Mouse (Mus musculus) urinary bladder, adult 2 months (tissue): ENCODE results near the gene Tbc1d24. TPM values are rescaled to one million over a fixed set of nuclear protein-coding genes. Genes with fewer than 3 reads are reported as not detected.

Source experiments
- DNase-seq: peaks from one replicate; pipeline ENCODE4 v3.0.0; 2022; ENCODE audit warnings: low spot score
- polyA plus RNA-seq: library from polyadenylated mRNA; depleted of rRNA; stranded (reverse); fragments of >200 nt; gene quantifications from 2 replicates; pipeline ENCODE4 v1.2.3, GENCODE M21; 2012

Gene Tbc1d24
- polyA plus RNA-seq, 1 experiment = 7.6 TPM

- no peak for DNase-seq
Measured at GRCm38 (mm10) chr17:24174259-24174658, 31.1 kb downstream of the Tbc1d24 start.

DNA sequence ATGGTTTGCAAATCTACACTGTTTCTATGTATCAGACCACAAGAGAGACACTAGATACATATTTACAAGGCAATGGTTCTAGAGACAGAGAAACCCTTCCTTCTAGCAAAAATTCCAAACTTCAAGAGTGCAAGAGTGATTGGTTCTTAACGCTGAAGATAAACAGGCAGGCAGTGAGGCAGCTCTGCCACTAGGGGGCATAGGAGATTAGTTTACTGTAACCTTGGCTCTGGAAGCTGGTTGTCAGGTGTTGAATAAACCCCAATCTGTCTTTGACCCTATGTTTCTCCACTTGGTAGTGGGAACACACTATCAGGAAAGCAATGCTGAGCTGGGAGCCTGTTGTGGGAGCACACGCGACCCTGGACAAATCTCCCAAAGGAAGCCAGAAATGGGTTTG lies 31.9 kb downstream of the Tbc1d24 start:
- DNase-seq = no peak

DNA sequence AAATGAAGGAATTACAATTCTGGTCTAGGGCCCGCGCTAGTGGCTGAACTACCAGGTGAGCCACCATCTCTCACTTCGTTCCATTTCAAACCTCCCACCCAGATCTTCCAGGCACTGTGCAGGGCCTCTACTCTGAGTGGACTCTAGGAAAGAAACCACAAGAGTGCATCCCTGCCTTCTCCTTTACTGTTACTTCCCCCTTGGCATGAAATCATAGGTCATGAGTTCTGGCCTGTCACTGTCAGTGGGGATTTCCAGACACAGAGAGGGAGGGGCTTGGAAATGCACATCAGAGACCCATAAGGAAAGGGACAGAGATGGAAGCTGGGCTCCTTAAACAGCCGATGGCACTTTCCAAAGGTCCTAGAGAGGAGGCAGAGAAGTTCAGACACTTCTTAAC lies 33.6 kb downstream of the Tbc1d24 start:
- DNase-seq = no peak

DNA sequence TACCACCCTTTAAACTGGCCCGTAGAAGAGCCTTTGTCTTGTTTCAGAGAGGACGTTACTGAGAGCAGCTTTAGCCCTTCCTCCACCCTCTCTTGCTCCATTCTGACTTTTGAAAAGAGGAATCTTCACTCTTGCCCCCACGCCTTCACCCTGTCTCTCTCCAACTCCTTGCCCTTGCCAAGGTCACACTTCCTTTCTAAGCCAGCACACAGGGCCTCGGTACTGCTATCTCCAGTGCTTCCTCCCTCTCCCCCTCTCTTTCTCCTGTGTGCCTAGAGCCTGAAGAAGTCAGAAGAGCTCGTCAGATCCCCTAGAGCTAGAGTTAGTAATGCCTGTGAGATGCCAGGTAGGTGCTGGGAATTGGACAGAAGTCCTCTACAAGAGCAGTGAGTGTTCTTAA lies 34.6 kb downstream of the Tbc1d24 start:
- DNase-seq = no peak

DNA sequence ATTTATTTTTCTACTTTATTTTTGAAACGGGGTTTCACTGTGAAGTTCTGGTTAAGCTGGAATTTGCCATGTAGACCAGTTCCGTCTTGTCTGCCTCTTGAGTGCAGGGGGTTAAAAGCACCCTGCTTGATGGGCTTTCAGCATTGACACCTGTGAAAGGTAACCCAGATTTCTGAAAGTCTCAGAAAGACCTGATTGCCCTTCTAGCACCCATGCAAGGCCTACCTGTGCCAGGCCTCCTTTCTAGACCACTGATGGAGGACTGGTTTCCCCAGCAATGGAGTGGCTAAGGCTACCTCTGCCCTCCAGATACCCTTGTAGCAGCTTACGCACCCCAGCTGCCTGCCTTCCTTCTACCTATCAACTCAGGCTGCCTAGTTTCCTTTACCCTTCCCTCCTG lies 35.2 kb downstream of the Tbc1d24 start:
- no peak for DNase-seq

DNA sequence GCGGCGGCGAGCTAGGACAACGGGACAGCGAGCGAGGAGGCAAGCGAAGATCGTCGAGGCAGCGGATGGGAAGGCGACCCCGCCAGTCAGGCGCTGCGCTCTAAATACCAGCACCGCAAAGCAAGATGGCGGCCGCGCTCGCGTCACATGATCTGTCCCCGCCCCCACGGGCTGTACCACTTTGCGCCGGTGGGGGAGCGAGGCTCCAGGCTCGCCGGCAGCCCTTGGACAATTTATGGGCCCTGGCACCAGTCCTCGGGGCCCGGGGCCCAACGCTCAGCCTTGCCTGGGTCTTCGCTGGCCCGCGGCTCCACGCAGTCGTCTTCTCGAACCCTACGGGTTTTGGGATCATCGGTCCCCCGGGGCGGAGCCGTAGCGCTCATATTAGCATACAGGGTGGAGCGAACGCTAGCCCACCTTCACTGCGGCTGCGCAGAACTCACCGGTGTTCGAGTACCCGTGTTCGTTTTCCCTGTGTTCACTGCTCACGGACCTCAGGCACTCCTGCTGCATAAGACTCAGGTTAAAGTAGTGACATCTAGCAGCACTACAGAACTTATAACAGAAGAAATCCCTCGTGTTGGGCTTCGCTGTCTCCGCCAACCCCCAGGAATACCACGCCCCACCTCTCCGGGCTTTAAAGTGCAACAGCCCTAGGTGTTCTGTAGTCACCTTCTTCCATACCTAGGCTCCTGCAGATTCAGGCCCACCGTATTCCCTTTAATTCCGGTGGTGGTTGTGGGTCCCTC lies 35.9 kb downstream of the Tbc1d24 start, which contains the start of gene Atp6v0c:
TSS of gene Atp6v0c (minus strand) at position 386 of the 749 bp plus-strand sequence.
- DNase-seq = peak; percentile 95

- DNase-seq = no peak
Measured at GRCm38 (mm10) chr17:24168590-24169277, 36.6 kb downstream of the Tbc1d24 start.

DNA sequence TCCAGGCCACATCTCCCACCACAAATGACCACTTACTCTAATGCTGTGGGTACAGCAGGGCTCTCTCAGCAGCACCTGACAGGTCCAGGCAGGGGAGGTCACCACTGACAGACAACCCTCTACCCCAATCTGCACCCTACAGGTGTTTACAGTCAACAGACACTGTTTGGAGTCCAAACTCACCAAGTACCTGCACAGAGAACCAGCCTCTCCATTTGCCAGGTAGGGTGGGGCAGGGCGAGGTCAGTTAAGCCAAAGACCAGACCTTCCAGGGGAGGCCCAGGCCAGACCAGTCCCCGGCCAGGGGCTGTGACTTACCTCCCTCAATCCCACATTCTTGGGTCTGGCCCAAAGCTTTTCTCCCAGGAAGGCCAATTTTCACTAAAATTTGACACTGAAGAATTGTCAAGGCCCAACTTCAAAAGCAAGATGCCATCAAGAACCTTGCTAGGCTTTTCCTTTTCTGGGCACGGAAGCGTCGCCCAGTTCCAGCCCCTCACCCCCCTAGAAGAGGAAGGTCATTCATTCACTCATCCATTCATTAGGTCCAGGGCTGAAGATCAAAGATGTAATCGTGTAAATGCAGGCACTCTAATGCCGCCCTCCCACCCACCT lies 37.4 kb downstream of the Tbc1d24 start:
- DNase-seq = no peak

DNA sequence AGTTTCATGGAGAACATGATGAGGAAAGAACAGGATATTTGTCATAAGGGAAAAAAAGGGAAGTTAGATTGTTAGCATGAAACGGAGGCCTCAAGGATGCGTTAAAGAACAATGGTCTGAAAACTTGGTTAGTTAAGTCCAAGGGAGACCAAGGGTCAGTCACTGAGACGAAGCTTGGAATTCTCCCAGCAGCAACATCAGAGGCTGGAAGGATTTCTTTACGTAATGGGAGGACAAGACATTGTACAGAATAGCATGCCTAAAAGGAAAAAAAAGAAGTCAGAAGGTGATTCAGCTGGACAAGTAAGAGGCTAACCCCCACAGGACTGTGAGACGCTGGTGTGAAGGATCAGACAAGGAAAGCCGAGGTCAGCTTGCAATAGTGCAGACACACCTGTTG lies 38.2 kb downstream of the Tbc1d24 start:
- DNase-seq = no peak

DNA sequence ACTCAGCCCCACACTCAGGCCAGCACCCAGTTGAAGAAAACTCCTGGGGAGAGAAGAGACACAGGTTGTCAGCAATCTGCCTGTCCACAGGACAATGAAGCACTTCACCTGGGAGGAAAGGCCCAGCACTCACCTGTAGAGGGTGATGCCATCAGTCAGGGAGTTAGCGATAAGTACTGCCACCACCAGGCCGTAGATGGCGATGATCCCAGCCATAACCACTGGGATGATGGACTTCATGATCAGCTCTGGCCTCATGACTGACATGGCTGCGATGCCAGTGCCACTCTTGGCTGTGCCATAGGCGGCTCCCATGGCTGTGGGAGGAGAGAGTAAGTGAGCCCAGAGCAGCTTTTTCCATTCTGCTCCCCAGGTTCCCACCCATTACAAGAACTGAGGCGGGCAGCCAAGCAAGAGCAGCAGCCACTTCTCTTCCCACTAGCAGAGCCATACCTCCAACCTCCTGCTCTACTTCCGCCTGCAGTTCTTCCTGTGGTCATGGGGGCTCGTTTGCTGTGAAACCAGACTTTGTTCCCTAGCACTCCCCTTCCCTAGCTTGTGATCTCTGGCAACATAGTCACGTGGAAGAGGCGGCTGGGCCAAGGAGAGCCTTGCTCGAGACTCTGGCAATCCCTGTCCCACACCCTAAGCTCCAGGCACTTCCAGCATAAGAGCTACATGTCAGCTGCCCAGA lies 40.6 kb downstream of the Tbc1d24 start:
- no peak for DNase-seq

DNA sequence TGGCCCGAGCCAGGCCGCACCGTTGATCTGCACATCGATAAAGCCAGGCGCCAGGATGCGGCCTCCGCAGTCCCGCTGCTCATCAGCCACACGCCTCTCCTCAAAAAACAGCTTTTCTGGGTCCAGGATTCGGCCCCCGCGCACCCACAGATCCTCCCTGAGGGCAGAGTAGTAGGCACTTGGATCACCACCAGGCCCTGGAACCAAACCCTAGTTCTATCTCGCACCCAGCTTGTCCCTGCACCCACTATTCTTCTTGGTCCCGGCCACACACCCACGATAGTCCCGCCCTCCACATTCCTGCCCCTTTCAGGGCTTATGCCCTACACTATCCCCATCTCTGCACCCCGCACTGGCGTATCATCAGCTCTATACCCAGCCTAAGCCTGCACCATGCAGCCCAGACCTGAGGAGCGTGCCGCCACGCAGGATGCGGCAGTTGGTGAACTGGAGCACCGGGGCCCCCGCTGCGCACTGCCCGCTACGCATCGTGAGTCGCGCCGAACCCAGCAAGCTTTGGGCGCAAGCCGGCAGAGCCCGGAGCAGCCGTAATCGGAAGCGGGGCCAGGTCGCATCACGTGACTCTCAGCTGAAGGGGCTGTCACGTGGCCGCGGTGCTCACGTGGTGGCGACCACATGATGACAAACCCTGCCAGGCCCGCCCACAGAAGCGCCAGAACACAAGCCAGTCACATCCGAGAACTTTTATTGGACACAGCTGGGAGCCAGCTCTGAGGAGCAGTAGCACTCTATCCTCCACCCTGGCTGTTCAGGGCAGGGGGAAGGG lies 42.0 kb downstream of the Tbc1d24 start, which contains the start of gene Amdhd2:
TSS of gene Amdhd2 (minus strand) at position 591 of the 787 bp plus-strand sequence.
- DNase-seq = peak; percentile 97

- DNase-seq = no peak
Measured at GRCm38 (mm10) chr17:24162584-24163175, 42.7 kb downstream of the Tbc1d24 start.

DNA sequence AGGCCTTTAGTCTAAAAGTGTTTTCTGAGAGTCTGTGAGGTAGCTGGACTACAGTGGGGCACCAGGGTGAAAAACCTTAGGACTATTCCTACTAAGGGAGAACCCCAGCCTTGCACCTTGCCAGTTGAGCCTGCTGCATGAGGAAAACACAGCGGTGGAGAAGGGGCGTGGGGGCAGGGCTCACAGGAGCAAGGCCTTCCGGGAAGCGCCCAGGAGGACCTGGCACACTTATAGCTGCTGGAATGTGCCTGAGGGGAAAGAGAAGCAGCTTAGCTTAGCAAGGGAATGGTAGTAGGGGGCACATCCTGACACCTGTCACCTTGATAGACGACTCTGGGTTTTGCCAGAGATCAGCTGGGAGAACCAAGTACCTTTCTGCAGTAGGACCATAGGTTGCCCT lies 43.9 kb downstream of the Tbc1d24 start:
- no peak for DNase-seq

- DNase-seq = no peak
Measured at GRCm38 (mm10) chr17:24157526-24157925, 47.8 kb downstream of the Tbc1d24 start.

DNA sequence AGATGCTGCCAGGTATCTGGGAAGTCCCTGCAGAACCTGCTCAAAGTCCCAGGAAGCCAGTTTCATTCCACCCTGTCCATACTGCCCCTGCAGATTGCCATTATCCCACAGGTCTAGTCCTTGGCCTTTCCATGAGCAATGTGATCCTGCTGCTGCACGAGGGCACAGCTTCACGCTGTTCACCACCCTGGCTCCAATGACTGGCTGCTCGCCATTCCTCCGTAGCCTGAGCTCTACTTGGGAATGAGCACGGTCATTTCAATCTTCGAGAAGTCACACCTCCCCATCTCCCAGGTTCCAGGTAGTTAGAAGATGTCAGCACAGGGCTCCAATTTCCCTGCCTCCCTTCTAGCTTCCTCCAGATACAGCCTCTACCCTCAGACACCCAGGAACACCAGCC lies 48.2 kb downstream of the Tbc1d24 start:
- no peak for DNase-seq

GRCm38 (mm10) chr17:24156394-24156793 lies 49.0 kb downstream of the Tbc1d24 start:
- no peak for DNase-seq

DNA sequence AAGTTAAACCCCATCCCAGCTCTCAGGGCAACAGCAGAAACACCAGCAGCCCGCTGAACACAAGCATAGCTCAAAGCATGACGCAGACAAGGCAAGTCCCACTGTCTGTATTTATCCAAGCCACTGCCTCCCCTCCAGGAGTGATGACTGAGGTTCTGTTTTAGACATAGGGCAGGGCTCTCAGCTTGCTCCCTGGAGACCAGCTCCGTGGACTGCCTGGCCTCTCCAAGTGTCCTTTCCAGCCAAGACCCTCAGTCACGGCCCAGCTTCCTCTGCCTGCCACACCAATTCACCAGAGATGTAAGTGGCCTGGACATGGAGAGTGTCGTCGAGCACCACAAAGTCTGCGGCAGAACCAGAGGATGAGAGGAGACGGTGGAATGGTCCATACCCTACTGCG lies 49.6 kb downstream of the Tbc1d24 start:
- no peak for DNase-seq

GRCm38 (mm10) chr17:24154463-24154862 lies 50.9 kb downstream of the Tbc1d24 start:
- no peak for DNase-seq

DNA sequence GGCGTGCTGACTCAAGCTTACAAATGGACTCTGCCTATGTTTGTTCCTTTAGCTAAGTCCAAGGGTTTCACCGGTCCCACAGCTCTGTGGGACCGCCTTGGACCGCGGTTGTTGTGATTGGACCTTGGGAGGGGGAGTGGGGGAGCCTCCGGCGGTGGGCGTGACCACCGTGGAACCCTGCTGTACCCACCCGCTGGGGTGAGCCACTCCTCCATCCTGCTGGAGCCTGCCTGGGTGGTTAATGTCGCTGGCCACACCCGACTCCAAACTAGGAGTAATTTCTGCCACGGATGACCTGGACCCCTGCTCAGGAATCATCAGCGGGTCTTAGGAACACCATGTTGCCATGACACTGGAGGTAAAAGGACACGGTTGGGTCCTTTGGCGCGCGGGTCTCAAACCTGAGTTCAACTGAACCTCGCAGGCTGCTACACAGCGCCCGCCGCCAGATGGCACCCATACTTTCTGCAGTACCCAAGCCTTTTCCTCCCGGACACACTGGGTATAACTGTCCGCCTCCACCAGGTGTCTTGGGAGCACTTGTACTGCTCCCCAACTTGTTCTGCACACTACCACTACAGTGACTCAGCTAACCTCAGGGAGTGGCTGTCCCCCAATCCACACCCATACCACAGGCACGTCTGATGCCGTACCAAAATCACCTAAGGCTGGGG lies 53.3 kb downstream of the Tbc1d24 start:
- peak; percentile 65 for DNase-seq

DNA sequence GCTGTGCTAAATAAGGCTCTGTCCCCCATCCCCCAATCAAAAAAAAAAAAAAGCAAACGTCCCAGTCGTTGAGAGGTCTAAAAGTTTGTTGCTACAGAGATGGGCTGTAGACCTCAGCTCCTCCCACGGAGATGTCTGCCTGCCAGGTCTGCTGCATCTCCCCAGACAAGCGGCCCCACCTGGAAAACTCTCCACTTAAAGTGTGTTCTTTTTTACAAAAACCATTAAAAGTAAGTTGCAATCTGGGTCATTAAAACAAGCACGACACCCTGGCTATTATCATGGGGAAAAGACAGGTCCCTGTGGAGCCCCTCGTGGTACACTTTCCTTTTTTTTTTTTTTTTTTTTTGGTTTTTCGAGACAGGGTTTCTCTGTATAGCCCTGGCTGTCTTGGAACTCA lies 54.0 kb downstream of the Tbc1d24 start:
- no peak for DNase-seq
